Mouse (Mus musculus) layer of hippocampus, adult 18-20 months (tissue): ENCODE results near the gene Doxl2. TPM values are rescaled to one million over a fixed set of nuclear protein-coding genes. Genes with fewer than 3 reads are reported as not detected.

Experiments
- DNase-seq, 2 experiments: peaks; one replicate each; pipeline ENCODE4 v3.0.0; 2022; ENCODE audit warnings: low spot score in 2 of 2
- total RNA-seq, 2 experiments: library from RNA; stranded (reverse); gene quantifications; 2 replicates each; pipeline ENCODE4 v1.2.3; 2021

Doxl2 gene
- total RNA-seq, 2 experiments from 2014 or later = not detected

- DNase-seq = no peak
These were observed 34.4 kb downstream of the Doxl2 start for GRCm38 (mm10) chr6:49009161-49009555.

- no peak for DNase-seq
These were observed 34.9 kb downstream of the Doxl2 start for GRCm38 (mm10) chr6:49009665-49010064.

GRCm38 (mm10) chr6:49011191-49011590 lies 36.4 kb downstream of the Doxl2 start:
- DNase-seq = no peak

- no peak for DNase-seq
These were observed 38.3 kb downstream of the Doxl2 start for GRCm38 (mm10) chr6:49013023-49013422.

- DNase-seq = no peak
These were observed 38.7 kb downstream of the Doxl2 start for GRCm38 (mm10) chr6:49013458-49013857.

- no peak for DNase-seq
These were observed 42.4 kb downstream of the Doxl2 start for GRCm38 (mm10) chr6:49017150-49017549.

GRCm38 (mm10) chr6:49019341-49019740 lies 44.6 kb downstream of the Doxl2 start:
- no peak for DNase-seq

GRCm38 (mm10) chr6:49021141-49022012 lies 46.6 kb downstream of the Doxl2 start:
- peak; percentile 52 to 69 for DNase-seq

GRCm38 (mm10) chr6:49022384-49022783 lies 47.6 kb downstream of the Doxl2 start:
- DNase-seq = no peak

- DNase-seq = no peak
These were observed 48.6 kb downstream of the Doxl2 start for GRCm38 (mm10) chr6:49023315-49023714.

GRCm38 (mm10) chr6:49025290-49025689 lies 50.5 kb downstream of the Doxl2 start:
- DNase-seq = no peak

- DNase-seq = no peak
These were observed 51.7 kb downstream of the Doxl2 start for GRCm38 (mm10) chr6:49026496-49026895.

GRCm38 (mm10) chr6:49028019-49028418 lies 53.3 kb downstream of the Doxl2 start:
- DNase-seq = no peak

Other genes starting within 250 kb of the Doxl2 start
- gene Gimap1, start 235.9 kb upstream of the Doxl2 start, total RNA-seq = 1 to 10 TPM; 1.4 to 1.9 TPM
- under 1 TPM; 0.62 to 0.99 TPM for gene Gimap5, start 228.8 kb upstream of the Doxl2 start, total RNA-seq
- gene Gimap3, start 204.1 kb upstream of the Doxl2 start, total RNA-seq = not detected
- gene Tmem176a, start 134.0 kb upstream of the Doxl2 start, total RNA-seq = 10 to 100 TPM; 32.4 to 36.3 TPM
- gene Tmem176b, start 133.5 kb upstream of the Doxl2 start, total RNA-seq = 10 to 100 TPM; 58.5 to 61.2 TPM
- gene Aoc1, start 102.1 kb upstream of the Doxl2 start, total RNA-seq = not detected
- gene 1600015I10Rik, start 45.1 kb upstream of the Doxl2 start, total RNA-seq = not detected
- gene Svs1, start 11.9 kb downstream of the Doxl2 start, total RNA-seq = not detected
- 1 to 10 TPM; 4.7 to 7.1 TPM for gene Gpnmb, start 61.6 kb downstream of the Doxl2 start, total RNA-seq
- gene Malsu1, start 98.8 kb downstream of the Doxl2 start, total RNA-seq = 10 to 100 TPM; 18.8 to 25.0 TPM
- gene Igf2bp3, start 240.0 kb downstream of the Doxl2 start, total RNA-seq = not detected